Mouse (Mus musculus) forebrain, embryonic 13.5 days (tissue): ENCODE data around the gene Ptrh1. TPM values are rescaled to one million over a fixed set of nuclear protein-coding genes. Genes with fewer than 3 reads are reported as not detected.

Experiments used
- ATAC-seq: fragments of 200-750 bp; cut with Nextera tagmentation; 2 replicates; pipeline ENCODE4 v1.8.0; 2017
- H3K27ac ChIP-seq: fragments of 300-500 bp; sonication (generic); 2 replicates; pipeline ENCODE4 v1.5.1; 2015; ENCODE audit warnings: inconsistent platforms, mild to moderate bottlenecking, moderate library complexity
- H3K27me3 ChIP-seq: fragments of 300-500 bp; sonication (generic); 2 replicates; pipeline ENCODE4 v1.6.1; 2015; ENCODE audit warnings: mild to moderate bottlenecking, inconsistent platforms
- H3K36me3 ChIP-seq: fragments of 300-500 bp; sonication (generic); 2 replicates; pipeline ENCODE4 v1.6.1; 2015; ENCODE audit warnings: mild to moderate bottlenecking, inconsistent platforms; ENCODE audit not compliant: poor library complexity, severe bottlenecking
- H3K4me1 ChIP-seq: fragments of 300-500 bp; sonication (generic); 2 replicates; pipeline ENCODE4 v1.6.1; 2015; ENCODE audit warnings: inconsistent platforms
- H3K4me2 ChIP-seq: fragments of 300-500 bp; sonication (generic); 2 replicates; pipeline ENCODE4 v1.6.1; 2015; ENCODE audit warnings: inconsistent platforms, mild to moderate bottlenecking, moderate library complexity
- H3K4me3 ChIP-seq: fragments of 300-500 bp; sonication (generic); 2 replicates; pipeline ENCODE4 v1.5.1; 2015; ENCODE audit warnings: mild to moderate bottlenecking, inconsistent platforms
- H3K9ac ChIP-seq: fragments of 300-500 bp; sonication (generic); 2 replicates; pipeline ENCODE4 v1.6.1; 2015; ENCODE audit warnings: mild to moderate bottlenecking, inconsistent platforms
- H3K9me3 ChIP-seq: fragments of 300-500 bp; sonication (generic); replicated peaks from 2 replicates; pipeline ENCODE4 v1.6.1; 2016; ENCODE audit warnings: inconsistent platforms
- WGBS: fragments of 180-500 bp; shearing (Covaris S2); methylation state at CpG from one replicate; pipeline ENCODE4 v1.1.7; 2015; 5-methylcytosine and 5-hydroxymethylcytosine counted together
- polyA plus RNA-seq: library from polyadenylated mRNA; unstranded; fragments of >200 nt; fragmentation: Nextera tagmentation; extraction: Ambion mirVana; gene quantifications from 2 replicates; pipeline ENCODE4 v1.2.1, GENCODE M21; 2015

The Ptrh1 gene
- polyA plus RNA-seq, 1 experiment from 2014 or later: 4.6 TPM

- Histone ChIP-seq H3K4me1 (peaks cover 14% of the 10 kb centered on the region), H3K27me3 (no peaks in the 10 kb centered on the region), H3K9me3 (no peaks in the 10 kb centered on the region), H3K4me3 (no peak overlapping the region), H3K4me2 (no peak overlapping the region), H3K9ac (no peak overlapping the region), H3K27ac (peak overlapping the region; percentile 78), H3K36me3 (peaks cover 61% of the 10 kb centered on the region)
- 80% methylated on average over 2 of the region's 2 CpGs for WGBS
- ATAC-seq: peak; percentile 75; the same call in 1 of the 2 replicates
Measured at GRCm38 (mm10) chr2:32816497-32816896, 40.9 kb downstream of the Ptrh1 start.

GRCm38 (mm10) chr2:32816946-32817581 is 41.5 kb downstream of the Ptrh1 start:
- H3K9me3 ChIP-seq: no peaks in the 10 kb centered on the region
- no peak overlapping the region for H3K9ac ChIP-seq
- H3K36me3 ChIP-seq: peaks cover 55% of the 10 kb centered on the region
- H3K4me2 ChIP-seq: no peak overlapping the region
- peak; percentile 77; the same call in 1 of the 2 replicates for ATAC-seq
- H3K4me1 ChIP-seq: peaks cover 14% of the 10 kb centered on the region
- H3K27ac ChIP-seq: peak overlapping the region; percentile 84
- no peak overlapping the region for H3K4me3 ChIP-seq
- no peaks in the 10 kb centered on the region for H3K27me3 ChIP-seq
- 68% methylated on average over 17 of the region's 17 CpGs for WGBS

GRCm38 (mm10) chr2:32817589-32817988 is 42.0 kb downstream of the Ptrh1 start:
- H3K9ac ChIP-seq: no peak overlapping the region
- peaks cover 53% of the 10 kb centered on the region for H3K36me3 ChIP-seq
- no peak for ATAC-seq
- no peaks in the 10 kb centered on the region for H3K27me3 ChIP-seq
- no peak overlapping the region for H3K4me3 ChIP-seq
- no peaks in the 10 kb centered on the region for H3K9me3 ChIP-seq
- no peak overlapping the region for H3K4me2 ChIP-seq
- peak overlapping the region; percentile 84 for H3K27ac ChIP-seq
- WGBS: 56% methylated on average over 7 of the region's 7 CpGs
- peaks cover 14% of the 10 kb centered on the region for H3K4me1 ChIP-seq

GRCm38 (mm10) chr2:32818208-32818607 is 42.6 kb downstream of the Ptrh1 start:
- H3K27me3 ChIP-seq: no peaks in the 10 kb centered on the region
- no peak overlapping the region for H3K4me2 ChIP-seq
- ATAC-seq: no peak
- H3K9me3 ChIP-seq: no peaks in the 10 kb centered on the region
- H3K4me1 ChIP-seq: peaks cover 20% of the 10 kb centered on the region
- 96% methylated on average over 5 of the region's 5 CpGs for WGBS
- H3K4me3 ChIP-seq: no peak overlapping the region
- H3K9ac ChIP-seq: no peak overlapping the region
- H3K36me3 ChIP-seq: peaks cover 47% of the 10 kb centered on the region
- H3K27ac ChIP-seq: peak overlapping the region; percentile 84; the same call in 1 of the 2 replicates

- 71% methylated on average over 11 of the region's 11 CpGs for WGBS
- H3K4me2 ChIP-seq: no peak overlapping the region
- no peak overlapping the region for H3K9ac ChIP-seq
- no peak overlapping the region for H3K4me3 ChIP-seq
- peaks cover 34% of the 10 kb centered on the region for H3K4me1 ChIP-seq
- H3K27me3 ChIP-seq: no peaks in the 10 kb centered on the region
- no peak for ATAC-seq
- no peak overlapping the region for H3K27ac ChIP-seq
- H3K9me3 ChIP-seq: no peaks in the 10 kb centered on the region
- peaks cover 28% of the 10 kb centered on the region for H3K36me3 ChIP-seq
Measured at GRCm38 (mm10) chr2:32821041-32821802, 45.6 kb downstream of the Ptrh1 start.

- Histone ChIP-seq H3K4me1 (peaks cover 25% of the 10 kb centered on the region), H3K9me3 (no peaks in the 10 kb centered on the region), H3K4me2 (no peak overlapping the region), H3K4me3 (no peak overlapping the region), H3K36me3 (peaks cover 19% of the 10 kb centered on the region), H3K27me3 (no peaks in the 10 kb centered on the region), H3K27ac (0 out of 2 replicates have a peak overlapping the region, but pooled peaks have one; percentile 8), H3K9ac (no peak overlapping the region)
- WGBS: 91% methylated on average over 6 of the region's 6 CpGs
- ATAC-seq: no peak
Measured at GRCm38 (mm10) chr2:32822643-32823042, 47.1 kb downstream of the Ptrh1 start.

GRCm38 (mm10) chr2:32823153-32823552 is 47.6 kb downstream of the Ptrh1 start:
- Histone ChIP-seq H3K9me3 (no peaks in the 10 kb centered on the region), H3K9ac (no peak overlapping the region), H3K4me3 (no peak overlapping the region), H3K27ac (0 out of 2 replicates have a peak overlapping the region, but pooled peaks have one; percentile 8), H3K36me3 (peaks cover 14% of the 10 kb centered on the region), H3K27me3 (no peaks in the 10 kb centered on the region), H3K4me2 (no peak overlapping the region), H3K4me1 (peaks cover 20% of the 10 kb centered on the region)
- 69% methylated on average over 11 of the region's 11 CpGs for WGBS
- no peak for ATAC-seq

- H3K27ac ChIP-seq: no peak overlapping the region; the same call in 1 of the 2 replicates
- H3K4me1 ChIP-seq: peaks cover 20% of the 10 kb centered on the region
- H3K4me2 ChIP-seq: no peak overlapping the region
- peaks cover 10% of the 10 kb centered on the region; the same call in 1 of the 2 replicates for H3K36me3 ChIP-seq
- 67% methylated on average over 8 of the region's 8 CpGs for WGBS
- H3K9me3 ChIP-seq: no peaks in the 10 kb centered on the region
- no peak for ATAC-seq
- H3K9ac ChIP-seq: no peak overlapping the region
- H3K27me3 ChIP-seq: no peaks in the 10 kb centered on the region
- H3K4me3 ChIP-seq: no peak overlapping the region
Measured at GRCm38 (mm10) chr2:32823579-32824154, 48.1 kb downstream of the Ptrh1 start.

- Histone ChIP-seq H3K4me1 (peaks cover 20% of the 10 kb centered on the region), H3K4me3 (no peak overlapping the region), H3K4me2 (no peak overlapping the region), H3K9ac (no peak overlapping the region), H3K27ac (peak overlapping the region; percentile 2), H3K9me3 (no peaks in the 10 kb centered on the region), H3K36me3 (peaks cover 8% of the 10 kb centered on the region; the same call in 1 of the 2 replicates), H3K27me3 (no peaks in the 10 kb centered on the region)
- ATAC-seq: no peak
- 48% methylated on average over 8 of the region's 8 CpGs for WGBS
Measured at GRCm38 (mm10) chr2:32824181-32824580, 48.6 kb downstream of the Ptrh1 start.

GRCm38 (mm10) chr2:32824778-32825177 is 49.2 kb downstream of the Ptrh1 start:
- H3K36me3 ChIP-seq: peaks cover 8% of the 10 kb centered on the region; the same call in 1 of the 2 replicates
- H3K4me3 ChIP-seq: no peak overlapping the region
- H3K27me3 ChIP-seq: no peaks in the 10 kb centered on the region
- no peak overlapping the region for H3K9ac ChIP-seq
- H3K4me1 ChIP-seq: peaks cover 20% of the 10 kb centered on the region
- WGBS: 94% methylated on average over 1 of the region's 1 CpGs
- H3K27ac ChIP-seq: no peak overlapping the region
- no peak overlapping the region for H3K4me2 ChIP-seq
- no peaks in the 10 kb centered on the region for H3K9me3 ChIP-seq
- no peak for ATAC-seq

GRCm38 (mm10) chr2:32825796-32826195 is 50.2 kb downstream of the Ptrh1 start:
- H3K4me2 ChIP-seq: no peak overlapping the region
- WGBS: 78% methylated on average over 6 of the region's 6 CpGs
- H3K36me3 ChIP-seq: no peaks in the 10 kb centered on the region; the same call in 1 of the 2 replicates
- no peak overlapping the region for H3K27ac ChIP-seq
- no peak overlapping the region for H3K9ac ChIP-seq
- no peak overlapping the region for H3K4me3 ChIP-seq
- H3K9me3 ChIP-seq: no peaks in the 10 kb centered on the region
- peaks cover 20% of the 10 kb centered on the region for H3K4me1 ChIP-seq
- H3K27me3 ChIP-seq: no peaks in the 10 kb centered on the region
- ATAC-seq: no peak
